9 mouse cellular contexts compared by ENCODE assay signal in genomic region chr6:31371140-31371539, GRCm38 (mm10). TPM values are rescaled to one million over a fixed set of nuclear protein-coding genes. Genes with fewer than 3 reads are reported as not detected.
DNase-seq lines count a peak whose midpoint lies in the region; ATAC-seq lines count a peak whose summit lies in the region.
"Had no signal": no experiment of that assay in that cellular context is flagged by ENCODE, and none has a peak within 500 bp of the region (broad histone marks: within the 10 kb centered on the region; RNA-seq: fewer than 3 reads in every experiment).

No protein-coding gene starts in this region.

- H3K27me3 ChIP-seq in heart, embryonic 12.5 days (replicated peaks) = no peaks in the 10 kb centered on the region
- H3K27me3 ChIP-seq: limb, embryonic 13.5 days had no signal

- no peaks in the 10 kb centered on the region for H3K9me3 ChIP-seq in heart, embryonic 12.5 days (replicated peaks)
- H3K9me3 ChIP-seq: limb, embryonic 13.5 days had no signal

- WGBS in heart, embryonic 12.5 days = 62% methylated on average over 3 of the region's 3 CpGs

- peak; percentile 66 to 84 for DNase-seq in heart, adult 18-20 months
- DNase-seq in ZHBTc4 (ENCODE audit: low read depth, low spot score) = peak; percentile 91
- DNase-seq in heart, postnatal 10 days = peak; percentile 54 to 61
- peak; percentile 67 for DNase-seq in lung, postnatal 10 days
- no peak for DNase-seq in testis, postnatal 10 days (ENCODE audit: low spot score)
- DNase-seq in natural killer cell, adult 2 months (ENCODE audit: low spot score in 2 of 2) = no peak

- no peaks in the 10 kb centered on the region for H3K36me3 ChIP-seq in heart, embryonic 12.5 days
- H3K36me3 ChIP-seq: limb, embryonic 13.5 days had no signal

- ATAC-seq in heart, embryonic 12.5 days (ENCODE audit: insufficient number of reproducible peaks, low FRiP score) = no peak
- no peak for ATAC-seq in megakaryocyte progenitor cell, adult 5-6 weeks (replicated peaks; ENCODE audit: poor library complexity)

- H3K4me2 ChIP-seq in heart, embryonic 12.5 days = no peak overlapping the region
- H3K4me2 ChIP-seq: limb, embryonic 13.5 days had no signal

- no peak overlapping the region for H3K9ac ChIP-seq in heart, embryonic 12.5 days
- H3K9ac ChIP-seq: limb, embryonic 13.5 days had no signal

- no peak overlapping the region for H3K27ac ChIP-seq in heart, embryonic 12.5 days (ENCODE audit: poor library complexity, severe bottlenecking)
- H3K27ac ChIP-seq: limb, embryonic 13.5 days had no signal

- peaks cover 24% of the 10 kb centered on the region for H3K4me1 ChIP-seq in heart, embryonic 12.5 days (replicated peaks)

- intact Hi-C loops in heart, postnatal 10 days (cut with DNase I) = no loop called here

- H3K4me3 ChIP-seq in heart, embryonic 12.5 days = no peak overlapping the region
- H3K4me3 ChIP-seq: limb, embryonic 13.5 days had no signal

RNA-seq across cellular contexts. Expression of gene Mkln1, which starts 27.4 kb away (rescaled TPM):
- 100 to 1,000 TPM; 174 to 178 TPM for total RNA-seq in heart, adult 18-20 months (2021)
- 212 and 218 TPM in 2 replicates for polyA plus RNA-seq in heart, embryonic 12.5 days (2016; fragmentation: Nextera tagmentation; extraction: Ambion mirVana)
- 100 to 1,000 TPM; 194 to 206 TPM for total RNA-seq in heart, postnatal 10 days (2021)
- total RNA-seq in megakaryocyte progenitor cell, adult 5-6 weeks (2015) = 131 and 135 TPM in 2 replicates
- total RNA-seq in megakaryocyte progenitor cell, adult 5-6 weeks (2017) = 142 and 172 TPM in 2 replicates

Comparison
In these comparisons a context has a peak if more than half of its experiments do, and no peak if none do; other contexts are left out.
1. DNase-seq: peak in heart, adult 18-20 months (2 of 2), ZHBTc4 (single experiment), heart, postnatal 10 days (2 of 2) and lung, postnatal 10 days (single experiment); none in testis, postnatal 10 days (single experiment) and natural killer cell, adult 2 months (0 of 2).